In genomic region chr11:17106936-17107335, GRCm38 (mm10) we compare ENCODE assay signal across 22 mouse cellular contexts. TPM values are rescaled to one million over a fixed set of nuclear protein-coding genes. Genes with fewer than 3 reads are reported as not detected.
DNase-seq lines count a peak whose midpoint lies in the region; ATAC-seq and TF ChIP-seq lines count a peak whose summit lies in the region.
"Had no signal": no experiment of that assay in that cellular context is flagged by ENCODE, and none has a peak within 500 bp of the region (broad histone marks: within the 10 kb centered on the region; RNA-seq: fewer than 3 reads in every experiment).

No protein-coding gene starts in this region.

- no peaks in the 10 kb centered on the region for H3K9me3 ChIP-seq in hindbrain, postnatal 0 days (ENCODE audit: low read length)
- H3K9me3 ChIP-seq in forebrain, embryonic 16.5 days (ENCODE audit: control insufficient read depth, low read length) = no peaks in the 10 kb centered on the region
- no peaks in the 10 kb centered on the region for H3K9me3 ChIP-seq in midbrain, embryonic 13.5 days
- H3K9me3 ChIP-seq: embryonic facial prominence, embryonic 12.5 days; forebrain, embryonic 13.5 days; intestine, embryonic 15.5 days; kidney, embryonic 15.5 days; neural tube, embryonic 12.5 days had no signal

- H3K27ac ChIP-seq in layer of hippocampus, adult 2 months = peak overlapping the region; percentile 87
- no peak overlapping the region for H3K27ac ChIP-seq in hindbrain, postnatal 0 days
- no peak overlapping the region for H3K27ac ChIP-seq in forebrain, embryonic 16.5 days (ENCODE audit: low read length)
- no peak overlapping the region for H3K27ac ChIP-seq in midbrain, embryonic 13.5 days
- H3K27ac ChIP-seq: embryonic facial prominence, embryonic 12.5 days; forebrain, embryonic 13.5 days; hindbrain, embryonic 13.5 days; intestine, embryonic 15.5 days; kidney, embryonic 15.5 days; liver, embryonic 14.5 days; neural tube, embryonic 12.5 days had no signal

- peak; percentile 50 to 62 for DNase-seq in frontal cortex, postnatal 36 days (ENCODE audit: low spot score in 2 of 2)
- peak; percentile 75 to 81 for DNase-seq in layer of hippocampus, adult 2 months (ENCODE audit: low spot score in 2 of 2)
- peak; percentile 46 to 58 for DNase-seq in left cerebral cortex, adult 18-20 months (ENCODE audit: low spot score in 2 of 2)
- peak; percentile 59 to 65 for DNase-seq in right cerebral cortex, adult 2 months (ENCODE audit: low spot score in 2 of 2)
- no peak for DNase-seq in hindbrain, postnatal 0 days (ENCODE audit: low spot score)
- DNase-seq in cerebellum, postnatal 25 days = no peak
- DNase-seq: cerebellum, adult 8-10 months; kidney, postnatal 4 days; thymus, postnatal 25 days had no signal

- H3K27me3 ChIP-seq in hindbrain, postnatal 0 days (ENCODE audit: insufficient read depth, low read length) = no peaks in the 10 kb centered on the region
- H3K27me3 ChIP-seq in forebrain, embryonic 16.5 days (replicated peaks; ENCODE audit: control insufficient read depth, insufficient read depth, low read length) = no peaks in the 10 kb centered on the region
- no peaks in the 10 kb centered on the region for H3K27me3 ChIP-seq in midbrain, embryonic 13.5 days
- H3K27me3 ChIP-seq: embryonic facial prominence, embryonic 12.5 days; forebrain, embryonic 13.5 days; heart, embryonic 12.5 days; hindbrain, embryonic 13.5 days; intestine, embryonic 15.5 days; kidney, embryonic 15.5 days; neural tube, embryonic 12.5 days had no signal

- 75% methylated on average over 5 of the region's 5 CpGs for WGBS in hindbrain, postnatal 0 days
- 82% methylated on average over 5 of the region's 5 CpGs for WGBS in forebrain, embryonic 16.5 days
- 88% methylated on average over 5 of the region's 5 CpGs for WGBS in midbrain, embryonic 13.5 days

- H3K4me2 ChIP-seq in hindbrain, postnatal 0 days (ENCODE audit: low read depth, low read length) = no peak overlapping the region
- H3K4me2 ChIP-seq in forebrain, embryonic 16.5 days (ENCODE audit: low read length) = no peak overlapping the region
- H3K4me2 ChIP-seq in midbrain, embryonic 13.5 days (replicated peaks) = no peak overlapping the region
- H3K4me2 ChIP-seq: embryonic facial prominence, embryonic 12.5 days; forebrain, embryonic 13.5 days; heart, embryonic 12.5 days; hindbrain, embryonic 13.5 days; intestine, embryonic 15.5 days; kidney, embryonic 15.5 days; midbrain, embryonic 11.5 days; neural tube, embryonic 12.5 days had no signal

- no peak overlapping the region for H3K9ac ChIP-seq in hindbrain, postnatal 0 days (replicated peaks; ENCODE audit: low read length)
- no peak overlapping the region for H3K9ac ChIP-seq in forebrain, embryonic 16.5 days (replicated peaks; ENCODE audit: low read depth, low read length)
- no peak overlapping the region for H3K9ac ChIP-seq in midbrain, embryonic 13.5 days (replicated peaks)
- H3K9ac ChIP-seq: embryonic facial prominence, embryonic 12.5 days; forebrain, embryonic 13.5 days; heart, embryonic 12.5 days; hindbrain, embryonic 13.5 days; intestine, embryonic 15.5 days; kidney, embryonic 15.5 days; liver, embryonic 14.5 days; neural tube, embryonic 12.5 days had no signal

- H3K4me1 ChIP-seq in hindbrain, postnatal 0 days (ENCODE audit: insufficient read depth, low read length) = no peaks in the 10 kb centered on the region
- no peaks in the 10 kb centered on the region for H3K4me1 ChIP-seq in forebrain, embryonic 16.5 days (replicated peaks; ENCODE audit: control insufficient read depth, insufficient read depth, low read length)
- no peaks in the 10 kb centered on the region for H3K4me1 ChIP-seq in midbrain, embryonic 13.5 days (replicated peaks)
- H3K4me1 ChIP-seq: embryonic facial prominence, embryonic 12.5 days; forebrain, embryonic 13.5 days; heart, embryonic 12.5 days; hindbrain, embryonic 13.5 days; intestine, embryonic 15.5 days; kidney, embryonic 15.5 days; neural tube, embryonic 12.5 days had no signal

- H3K36me3 ChIP-seq in hindbrain, postnatal 0 days (ENCODE audit: insufficient read depth, low read length) = no peaks in the 10 kb centered on the region
- H3K36me3 ChIP-seq in forebrain, embryonic 16.5 days (ENCODE audit: control insufficient read depth, insufficient read depth) = no peaks in the 10 kb centered on the region
- H3K36me3 ChIP-seq in midbrain, embryonic 13.5 days = no peaks in the 10 kb centered on the region
- H3K36me3 ChIP-seq: embryonic facial prominence, embryonic 12.5 days; heart, embryonic 12.5 days; hindbrain, embryonic 13.5 days; intestine, embryonic 15.5 days; kidney, embryonic 15.5 days; neural tube, embryonic 12.5 days had no signal

- ATAC-seq in hindbrain, postnatal 0 days = no peak
- no peak for ATAC-seq in forebrain, embryonic 16.5 days
- no peak for ATAC-seq in midbrain, embryonic 13.5 days
- ATAC-seq: forebrain, embryonic 13.5 days; intestine, embryonic 15.5 days; lung, postnatal 0 days had no signal

- no peak overlapping the region for H3K4me3 ChIP-seq in layer of hippocampus, adult 2 months
- H3K4me3 ChIP-seq in hindbrain, postnatal 0 days (ENCODE audit: low read length) = no peak overlapping the region
- no peak overlapping the region for H3K4me3 ChIP-seq in forebrain, embryonic 16.5 days (replicated peaks; ENCODE audit: low read length)
- no peak overlapping the region for H3K4me3 ChIP-seq in midbrain, embryonic 13.5 days (replicated peaks)
- H3K4me3 ChIP-seq: embryonic facial prominence, embryonic 12.5 days; erythroblast, embryonic 14.5 days; forebrain, embryonic 13.5 days; heart, embryonic 12.5 days; hindbrain, embryonic 13.5 days; intestine, embryonic 15.5 days; kidney, embryonic 15.5 days; neural tube, embryonic 12.5 days had no signal

- TF ChIP-seq CTCF in layer of hippocampus, adult 2 months (conservative IDR thresholded peaks at IDR 0.05) = no peak
- no peak for TF ChIP-seq CTCF in hindbrain, postnatal 0 days (IDR thresholded peaks at IDR 0.05; ENCODE audit: low read depth)

RNA-seq across cellular contexts. Expression of gene Ppp3r1, which starts 52.1 kb away (rescaled TPM):
- 100 to 1,000 TPM; 877 to 906 TPM for total RNA-seq in layer of hippocampus, adult 2 months (2021)
- total RNA-seq in left cerebral cortex, adult 18-20 months (2021) = 100 to 1,000 TPM; 724 to 738 TPM
- 90.3 and 94.7 TPM in 2 replicates for total RNA-seq in hindbrain, postnatal 0 days (2014; rRNA removed)
- polyA plus RNA-seq in hindbrain, postnatal 0 days (2015; fragmentation: Nextera tagmentation; extraction: Ambion mirVana) = 260 and 268 TPM in 2 replicates
- polyA plus RNA-seq in forebrain, embryonic 16.5 days (2015; fragmentation: Nextera tagmentation; extraction: Ambion mirVana) = 182 and 194 TPM in 2 replicates
- 149 and 162 TPM in 2 replicates for polyA plus RNA-seq in midbrain, embryonic 13.5 days (2015; fragmentation: Nextera tagmentation; extraction: Ambion mirVana)

RNA-seq across cellular contexts. Expression of gene Plek, which starts 54.8 kb away (rescaled TPM):
- total RNA-seq in layer of hippocampus, adult 2 months (2021) = 1 to 10 TPM; 6.9 TPM
- 1 to 10 TPM; 7.5 TPM for total RNA-seq in left cerebral cortex, adult 18-20 months (2021)
- total RNA-seq in hindbrain, postnatal 0 days (2014; rRNA removed) = 3.3 and 3.7 TPM in 2 replicates
- 4.0 and 4.1 TPM in 2 replicates for polyA plus RNA-seq in hindbrain, postnatal 0 days (2015; fragmentation: Nextera tagmentation; extraction: Ambion mirVana)
- 3.2 and 3.3 TPM in 2 replicates for polyA plus RNA-seq in forebrain, embryonic 16.5 days (2015; fragmentation: Nextera tagmentation; extraction: Ambion mirVana)
- polyA plus RNA-seq in midbrain, embryonic 13.5 days (2015; fragmentation: Nextera tagmentation; extraction: Ambion mirVana) = 3.5 and 3.8 TPM in 2 replicates

RNA-seq across cellular contexts. Expression of gene Cnrip1, which starts 55.5 kb away (rescaled TPM):
- total RNA-seq in layer of hippocampus, adult 2 months (2021) = 100 to 1,000 TPM; 123 to 124 TPM
- 10 to 100 TPM; 94.7 to 97.1 TPM for total RNA-seq in left cerebral cortex, adult 18-20 months (2021)
- total RNA-seq in hindbrain, postnatal 0 days (2014; rRNA removed) = 97.9 and 116 TPM in 2 replicates
- polyA plus RNA-seq in hindbrain, postnatal 0 days (2015; fragmentation: Nextera tagmentation; extraction: Ambion mirVana) = 195 and 197 TPM in 2 replicates
- 133 and 160 TPM in 2 replicates for polyA plus RNA-seq in forebrain, embryonic 16.5 days (2015; fragmentation: Nextera tagmentation; extraction: Ambion mirVana)
- 93.1 and 96.0 TPM in 2 replicates for polyA plus RNA-seq in midbrain, embryonic 13.5 days (2015; fragmentation: Nextera tagmentation; extraction: Ambion mirVana)
- polyA plus RNA-seq: erythroblast, embryonic 14.5 days had no signal

Comparison
In these comparisons a context has a peak if more than half of its experiments do, and no peak if none do; other contexts are left out.
1. DNase-seq: peak in frontal cortex, postnatal 36 days (2 of 2), layer of hippocampus, adult 2 months (2 of 2), left cerebral cortex, adult 18-20 months (2 of 2) and right cerebral cortex, adult 2 months (2 of 2); none in hindbrain, postnatal 0 days (single experiment) and cerebellum, postnatal 25 days (0 of 2).